Mouse (Mus musculus) macrophage (primary cell): ENCODE data around the gene Kbtbd12. TPM values are rescaled to one million over a fixed set of nuclear protein-coding genes. Genes with fewer than 3 reads are reported as not detected.
A peak's percentile ranks its signal among the peaks of the same experiment; 100 is the strongest.

Experiments
- H3K27ac ChIP-seq: fragments of 350-480 bp; formaldehyde crosslinking; 2 replicates; pipeline ENCODE4 v1.9.0; 2021
- H3K36me3 ChIP-seq: fragments of 350-480 bp; formaldehyde crosslinking; 2 replicates; pipeline ENCODE4 v1.9.0; 2021; ENCODE audit errors: inconsistent target
- H3K4me3 ChIP-seq: fragments of 350-480 bp; formaldehyde crosslinking; 2 replicates; pipeline ENCODE4 v1.9.0; 2021; ENCODE audit errors: inconsistent target
- H3K79me2 ChIP-seq: fragments of 350-480 bp; formaldehyde crosslinking; 2 replicates; pipeline ENCODE4 v1.9.0; 2021; ENCODE audit errors: inconsistent target
- WGBS: methylation state at CpG from one replicate; pipeline ENCODE4 v1.1.7; 2026; ENCODE audit warnings: inconsistent platforms; ENCODE audit not compliant: missing documents; 5-methylcytosine and 5-hydroxymethylcytosine counted together
- polyA plus RNA-seq: library from polyadenylated mRNA; stranded (reverse); fragments of 250-400 nt; gene quantifications from 3 replicates; pipeline ENCODE4 v1.2.4, GENCODE M21; 2018; ENCODE audit warnings: inconsistent platforms

Kbtbd12 gene
- polyA plus RNA-seq, 1 experiment from 2014 or later: 1.2 TPM

DNA sequence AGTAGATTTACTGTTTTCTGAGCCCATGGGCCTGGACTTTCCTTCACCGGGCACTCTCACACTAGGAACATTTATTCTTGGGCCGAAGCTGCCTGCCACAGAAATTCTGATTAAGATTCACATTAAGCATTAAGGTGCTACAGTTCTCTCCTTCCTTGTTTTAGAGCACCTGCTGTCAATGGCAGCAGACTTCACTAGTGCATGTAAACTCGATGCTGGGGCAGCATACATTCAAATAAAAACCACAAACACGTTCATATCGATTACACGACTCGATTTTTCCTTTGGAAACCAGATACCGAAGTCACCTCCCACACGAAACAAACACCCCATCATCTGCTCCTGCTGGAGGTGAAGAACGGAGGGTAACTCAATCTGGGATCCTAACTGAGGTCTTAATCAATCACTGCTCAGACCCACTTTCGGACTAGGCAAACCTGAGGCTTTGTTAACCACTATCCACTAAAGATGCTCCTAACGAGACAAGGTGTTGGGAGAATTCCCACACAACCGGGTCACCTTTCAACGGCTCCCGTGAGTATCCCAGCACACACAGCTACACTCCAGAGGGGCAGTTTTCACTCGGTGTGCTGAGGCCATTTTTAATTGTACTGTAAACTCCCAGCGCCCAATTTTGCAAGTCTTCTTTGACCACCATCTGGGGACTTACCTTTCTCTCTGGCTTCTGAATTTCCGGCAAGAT lies 119.9 kb downstream of the Kbtbd12 start:
- Histone ChIP-seq H3K27ac (peak overlapping the region; percentile 37), H3K36me3 (peaks cover 23% of the 10 kb centered on the region), H3K79me2 (peaks cover 56% of the 10 kb centered on the region), H3K4me3 (peak overlapping the region; percentile 89)
- 11% methylated on average over 18 of the region's 18 CpGs for WGBS

DNA sequence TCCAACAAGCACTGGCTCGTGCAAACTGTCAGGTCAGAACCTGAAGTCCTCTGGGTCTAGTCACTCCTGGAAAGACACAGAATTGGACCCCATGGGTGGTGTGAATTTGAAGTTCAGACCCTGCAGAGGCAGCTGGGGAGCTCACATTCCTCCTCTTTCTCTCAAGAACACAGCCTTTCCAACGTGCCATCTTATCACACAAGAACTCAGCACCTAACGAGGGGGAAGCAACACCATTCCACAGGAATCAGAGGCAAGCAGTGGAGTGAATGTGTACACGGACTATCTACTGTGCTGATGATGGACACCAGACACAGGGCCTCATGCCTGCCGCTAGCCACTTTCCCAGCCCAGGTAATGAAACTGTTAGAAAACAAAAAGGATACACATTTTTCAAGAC lies 121.1 kb downstream of the Kbtbd12 start:
- WGBS: 64% methylated on average over 5 of the region's 5 CpGs
- H3K36me3 ChIP-seq: peaks cover 31% of the 10 kb centered on the region
- H3K79me2 ChIP-seq: peaks cover 67% of the 10 kb centered on the region
- H3K27ac ChIP-seq: no peak overlapping the region
- H3K4me3 ChIP-seq: no peak overlapping the region

DNA sequence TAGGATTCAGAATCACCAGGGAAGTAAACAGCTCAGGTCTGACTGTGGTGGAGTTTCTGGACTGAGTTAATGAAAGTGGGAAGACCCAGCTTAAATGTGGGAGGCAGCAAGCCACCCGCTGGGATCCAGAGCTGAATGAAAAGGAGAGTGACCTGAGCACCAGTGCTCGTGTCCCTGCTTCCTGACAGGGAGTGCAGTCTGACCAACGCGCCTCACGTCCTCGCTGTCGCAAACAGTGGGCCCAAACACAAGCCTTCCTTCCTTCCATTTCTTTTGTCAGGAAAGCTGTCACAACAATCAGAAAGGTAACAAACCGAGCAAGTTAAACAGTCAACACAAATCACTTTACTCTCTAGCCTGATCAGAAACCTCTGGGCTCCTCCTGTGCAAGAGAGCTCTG lies 121.8 kb downstream of the Kbtbd12 start:
- peaks cover 38% of the 10 kb centered on the region for H3K36me3 ChIP-seq
- H3K27ac ChIP-seq: no peak overlapping the region
- 83% methylated on average over 8 of the region's 8 CpGs for WGBS
- no peak overlapping the region for H3K4me3 ChIP-seq
- peaks cover 74% of the 10 kb centered on the region for H3K79me2 ChIP-seq

GRCm38 (mm10) chr6:88514546-88514945 lies 123.2 kb downstream of the Kbtbd12 start:
- Histone ChIP-seq H3K36me3 (peaks cover 52% of the 10 kb centered on the region), H3K27ac (no peak overlapping the region), H3K79me2 (peaks cover 86% of the 10 kb centered on the region), H3K4me3 (no peak overlapping the region)
- WGBS: 100% methylated on average over 4 of the region's 4 CpGs

DNA sequence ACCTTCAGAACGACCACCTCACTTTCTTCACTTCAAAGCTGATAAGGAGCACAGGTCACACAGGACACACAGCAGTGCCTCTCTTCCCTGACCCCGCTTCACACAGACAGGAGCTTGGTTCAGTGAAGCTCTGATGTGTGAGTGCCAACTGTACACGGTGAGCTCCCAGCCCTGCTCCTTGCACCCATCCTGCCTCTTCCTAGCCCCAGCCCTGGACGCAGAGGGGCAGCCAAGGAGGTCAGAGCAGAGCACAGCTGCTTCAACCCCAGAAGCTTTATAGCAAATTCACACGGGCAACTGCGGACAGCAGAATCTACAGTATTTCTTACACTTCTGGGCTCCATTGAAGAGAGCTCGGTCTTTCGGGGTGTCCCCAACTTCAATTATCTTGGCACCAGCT lies 123.8 kb downstream of the Kbtbd12 start:
- H3K36me3 ChIP-seq: peaks cover 56% of the 10 kb centered on the region

DNA sequence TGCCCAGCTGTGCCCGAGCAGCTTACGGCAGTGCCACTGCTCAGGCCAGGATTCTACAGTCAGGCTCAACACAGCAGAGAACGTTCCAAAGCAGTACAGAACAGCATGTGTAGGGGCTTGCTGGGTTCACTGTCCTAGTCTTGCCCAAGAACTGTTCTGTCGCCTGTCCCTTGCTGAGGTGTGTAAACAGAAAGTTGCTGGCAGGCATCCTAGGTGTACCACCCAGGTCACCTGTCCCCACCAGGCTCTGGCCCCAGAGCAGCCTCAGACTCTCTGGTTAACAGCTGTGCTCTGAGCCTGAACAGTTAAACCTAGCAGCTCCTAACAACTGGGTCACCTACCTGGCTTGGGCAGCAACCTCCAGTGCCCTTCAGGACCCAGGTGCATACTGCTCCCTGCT lies 134.7 kb downstream of the Kbtbd12 start:
- Histone ChIP-seq H3K79me2 (no peaks in the 10 kb centered on the region), H3K4me3 (no peak overlapping the region), H3K36me3 (peaks cover 49% of the 10 kb centered on the region), H3K27ac (no peak overlapping the region)
- WGBS: 89% methylated on average over 4 of the region's 4 CpGs

More for the DNA sequence above, 123.8 kb downstream of the Kbtbd12 start:
- 90% methylated on average over 8 of the region's 8 CpGs for WGBS
- H3K4me3 ChIP-seq: no peak overlapping the region
- H3K27ac ChIP-seq: no peak overlapping the region
- peaks cover 86% of the 10 kb centered on the region for H3K79me2 ChIP-seq

DNA sequence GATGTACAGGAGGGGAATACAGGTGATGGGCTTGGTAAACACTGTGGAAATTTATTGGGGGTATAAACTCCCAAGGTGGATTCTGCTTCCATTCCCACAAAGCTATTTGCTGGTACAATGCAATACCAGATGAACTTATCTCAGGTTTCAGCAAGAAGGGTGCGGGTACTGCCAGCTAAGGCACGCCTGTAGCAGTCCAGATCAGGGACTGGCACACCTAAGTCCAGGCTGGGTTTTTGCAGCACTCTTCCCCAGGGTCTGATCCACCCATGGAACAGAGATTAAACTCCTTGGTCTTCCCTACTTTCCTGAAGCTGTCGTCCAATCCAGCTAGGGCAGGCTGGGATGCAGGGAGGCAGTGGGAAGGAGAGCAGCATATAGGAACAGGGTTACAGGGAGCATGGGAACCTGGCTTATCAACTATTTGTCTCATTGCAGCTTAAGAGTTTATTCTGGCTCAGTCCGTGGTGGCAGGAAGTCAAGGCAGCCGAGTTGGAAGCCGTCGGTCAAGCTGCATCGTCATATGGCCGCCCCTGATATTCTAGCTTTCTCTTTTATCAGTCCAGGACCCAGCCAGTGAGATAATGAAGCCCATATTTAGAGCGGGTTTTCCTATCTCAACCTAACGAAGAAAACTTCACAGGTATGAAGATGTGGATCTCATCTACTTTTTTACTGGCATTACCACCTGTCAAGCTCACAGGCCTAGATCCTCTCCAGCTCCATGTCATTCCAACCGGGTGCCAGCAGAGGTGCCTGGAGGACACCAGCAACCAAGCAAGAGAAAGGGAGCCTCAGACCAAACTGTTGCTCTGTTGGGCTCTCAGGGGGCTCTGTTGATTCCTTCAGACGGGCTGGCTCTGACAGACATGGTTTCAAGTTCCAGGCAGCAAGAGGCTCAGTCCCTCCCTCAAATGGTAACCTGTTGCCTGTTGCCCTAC lies 135.4 kb downstream of the Kbtbd12 start:
- no peak overlapping the region for H3K4me3 ChIP-seq
- H3K27ac ChIP-seq: no peak overlapping the region

GRCm38 (mm10) chr6:88500405-88500767 lies 137.4 kb downstream of the Kbtbd12 start:
- WGBS: 6% methylated on average over 3 of the region's 3 CpGs
- Histone ChIP-seq H3K27ac (no peak overlapping the region), H3K79me2 (no peaks in the 10 kb centered on the region), H3K36me3 (peaks cover 27% of the 10 kb centered on the region), H3K4me3 (no peak overlapping the region)

More for the DNA sequence above, 135.4 kb downstream of the Kbtbd12 start:
- H3K36me3 ChIP-seq: peaks cover 42% of the 10 kb centered on the region
- H3K79me2 ChIP-seq: no peaks in the 10 kb centered on the region
- WGBS: 85% methylated on average over 13 of the region's 13 CpGs

DNA sequence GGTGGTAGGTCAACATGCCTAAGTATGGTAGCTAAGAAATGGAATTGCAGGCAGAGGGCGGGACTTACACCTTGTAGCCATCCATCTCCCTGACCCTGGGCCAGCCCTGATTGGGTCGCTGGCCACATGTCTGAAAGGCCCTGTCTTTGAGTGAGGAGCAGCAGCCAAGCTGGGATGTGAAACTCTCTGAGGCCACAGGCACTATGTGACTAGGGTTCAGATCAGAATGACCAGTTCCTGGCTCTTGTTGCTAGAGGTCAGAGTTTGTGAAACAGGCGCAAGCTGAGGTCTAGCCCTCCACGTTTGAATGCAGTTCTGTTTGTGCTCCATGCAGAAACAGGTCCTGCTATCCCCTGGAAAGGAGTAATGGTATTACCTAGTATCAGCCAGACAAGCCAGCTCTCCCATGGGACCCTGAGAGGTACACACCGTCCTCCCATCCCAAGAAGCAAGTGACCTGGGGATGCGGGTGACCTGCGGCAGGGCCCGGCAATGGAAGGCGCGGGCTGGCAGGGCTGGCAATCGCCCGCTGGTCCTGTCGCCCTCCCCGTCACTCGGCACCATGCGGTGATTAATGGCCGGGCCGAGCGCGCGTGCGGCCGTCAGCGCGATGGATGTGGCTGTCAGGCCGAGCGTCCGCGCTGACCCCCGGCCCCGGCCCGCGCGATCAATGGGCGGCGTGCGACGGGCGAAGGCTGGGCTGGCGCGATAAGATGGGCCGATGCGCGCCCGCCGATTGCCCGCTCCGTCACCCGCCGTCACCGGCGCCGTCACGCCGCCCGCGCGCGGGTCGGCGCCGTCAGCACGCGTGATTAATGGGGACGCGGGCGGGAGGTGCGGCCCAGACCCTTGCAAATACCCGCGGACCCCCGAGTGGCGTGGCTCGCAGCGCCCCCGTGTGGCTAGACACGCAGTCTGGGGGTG lies 138.0 kb downstream of the Kbtbd12 start:
- WGBS: 6% methylated on average over 76 of the region's 76 CpGs
- Histone ChIP-seq H3K79me2 (no peaks in the 10 kb centered on the region), H3K36me3 (peaks cover 21% of the 10 kb centered on the region), H3K4me3 (no peak overlapping the region), H3K27ac (no peak overlapping the region)

Other genes with a start within 250 kb of the Kbtbd12 start
- gene Eefsec, start 191.4 kb downstream of the Kbtbd12 start, polyA plus RNA-seq: 7.3 to 10.6 TPM (median 10.0 TPM) in 3 replicates
- 14.1 to 35.5 TPM (median 22.3 TPM) in 3 replicates for gene Ruvbl1, start 172.5 kb downstream of the Kbtbd12 start, polyA plus RNA-seq
- gene Sec61a1, start 119.0 kb downstream of the Kbtbd12 start, polyA plus RNA-seq: 104 to 123 TPM (median 112 TPM) in 3 replicates
- 16.1 to 82.6 TPM (median 24.1 TPM) in 3 replicates for gene Mgll, start 86.5 kb upstream of the Kbtbd12 start, polyA plus RNA-seq
- gene Abtb1, start 204.0 kb upstream of the Kbtbd12 start, polyA plus RNA-seq: 16.1 to 46.0 TPM (median 26.7 TPM) in 3 replicates
- gene Podxl2, start 237.1 kb upstream of the Kbtbd12 start, polyA plus RNA-seq: 0.11 TPM in 1 of 3 replicates, not detected in the others